Mouse (Mus musculus) CH12.LX (cell line): ENCODE data around the gene Adh6b. TPM values are rescaled to one million over a fixed set of nuclear protein-coding genes. Genes with fewer than 3 reads are reported as not detected.

ENCODE experiments used
- DNase-seq: peaks from one replicate; pipeline ENCODE4 v3.0.0-alpha.2; 2013; ENCODE audit errors: extremely low read depth
- H3K27ac ChIP-seq: 2 replicates; pipeline ENCODE4 v1.5.1; 2012; ENCODE audit warnings: low read depth, mild to moderate bottlenecking, control low read depth, moderate library complexity; ENCODE audit not compliant: insufficient read depth
- H3K27me3 ChIP-seq: replicated peaks from 2 replicates; pipeline ENCODE3; 2012; ENCODE audit warnings: inconsistent platforms
- H3K36me3 ChIP-seq, 2 experiments: replicated peaks in 1 of 2; 2 replicates each; pipeline versions ENCODE3 to v1.6.1; 2012; ENCODE audit warnings: inconsistent platforms in 1 of 2, low read length in 1 of 2, mild to moderate bottlenecking in 1 of 2, mixed read lengths in 1 of 2, moderate library complexity in 1 of 2; ENCODE audit not compliant: control insufficient read depth in 1 of 2, insufficient read depth in 1 of 2
- H3K4me1 ChIP-seq, 2 experiments: 2 replicates each; pipeline ENCODE4 v1.6.1; 2012; ENCODE audit warnings: inconsistent platforms in 1 of 2, moderate library complexity in 1 of 2; ENCODE audit not compliant: insufficient read depth in 2 of 2, control insufficient read depth in 1 of 2
- H3K4me2 ChIP-seq: 2 replicates; pipeline ENCODE4 v1.6.1; 2012; ENCODE audit warnings: low read depth, mild to moderate bottlenecking, control low read depth; ENCODE audit not compliant: poor library complexity, insufficient read depth, severe bottlenecking
- H3K4me3 ChIP-seq, 3 experiments: fragments of 150-350 bp in 1 of 3; sonication (generic) in 1 of 3; replicated peaks in 1 of 3; 2 replicates each; pipeline versions ENCODE3 to v1.5.1; 2011 to 2012; ENCODE audit warnings: low read depth in 2 of 3, low read length in 2 of 3, mild to moderate bottlenecking in 2 of 3, moderate library complexity in 2 of 3, control low read depth in 1 of 3, improper control_type of control experiment in 1 of 3, inconsistent platforms in 1 of 3, mixed read lengths in 1 of 3; ENCODE audit not compliant: poor library complexity in 1 of 3
- H3K79me2 ChIP-seq: replicated peaks from 2 replicates; pipeline ENCODE4 v1.6.1; 2012; ENCODE audit warnings: mild to moderate bottlenecking, moderate library complexity; ENCODE audit not compliant: control insufficient read depth, poor library complexity, insufficient read depth, severe bottlenecking; ENCODE audit errors: extremely low read depth
- H3K9ac ChIP-seq: 2 replicates; pipeline ENCODE4 v1.6.1; 2012; ENCODE audit warnings: low read depth, mild to moderate bottlenecking, control low read depth, moderate library complexity; ENCODE audit not compliant: insufficient read depth
- H3K9me3 ChIP-seq: replicated peaks from 2 replicates; pipeline ENCODE3; 2012; ENCODE audit warnings: low read length, inconsistent platforms, mixed read lengths
- CHD2 ChIP-seq: IDR thresholded peaks from 2 replicates; pipeline ENCODE4 v1.6.1; 2011; ENCODE audit warnings: low read length, improper control_type of control experiment
- ELF1 ChIP-seq: IDR thresholded peaks from 2 replicates; pipeline ENCODE4 v1.6.1; 2014; ENCODE audit warnings: low read depth, mild to moderate bottlenecking, inconsistent platforms, low read length, improper control_type of control experiment
- EP300 ChIP-seq: IDR thresholded peaks from 2 replicates; pipeline ENCODE4 v1.6.1; 2011; ENCODE audit warnings: low read length, improper control_type of control experiment
- ETS1 ChIP-seq: conservative IDR thresholded peaks from 2 replicates; pipeline ENCODE4 v1.6.1; 2012; ENCODE audit warnings: low read depth, mild to moderate bottlenecking, inconsistent platforms, low read length, improper control_type of control experiment, moderate library complexity
- HCFC1 ChIP-seq: IDR thresholded peaks from 2 replicates; pipeline ENCODE4 v1.6.1; 2012; ENCODE audit warnings: low read depth, mild to moderate bottlenecking, inconsistent platforms, low read length, improper control_type of control experiment
- IRF4 ChIP-seq: IDR thresholded peaks from 2 replicates; pipeline ENCODE4 v1.6.1; 2014; ENCODE audit warnings: low read depth, mild to moderate bottlenecking, inconsistent platforms, low read length, improper control_type of control experiment
- JUND ChIP-seq: conservative IDR thresholded peaks from 2 replicates; pipeline ENCODE4 v1.6.1; 2011; ENCODE audit warnings: low read depth, low read length, improper control_type of control experiment
- KAT2A ChIP-seq: IDR thresholded peaks from 2 replicates; pipeline ENCODE4 v1.6.1; 2012; ENCODE audit warnings: low read length, improper control_type of control experiment, inconsistent platforms; ENCODE audit not compliant: insufficient replicate concordance
- MAFK ChIP-seq: IDR thresholded peaks from 2 replicates; pipeline ENCODE4 v1.6.1; 2011; ENCODE audit warnings: low read length, improper control_type of control experiment; ENCODE audit not compliant: insufficient replicate concordance
- MAZ ChIP-seq: IDR thresholded peaks from 2 replicates; pipeline ENCODE4 v1.6.1; 2012; ENCODE audit warnings: low read depth, mild to moderate bottlenecking, inconsistent platforms, low read length, improper control_type of control experiment, moderate library complexity
- MYC ChIP-seq: IDR thresholded peaks from 2 replicates; pipeline ENCODE4 v1.6.1; 2011; ENCODE audit warnings: low read depth, mild to moderate bottlenecking, improper control_type of control experiment, low read length
- NELFE ChIP-seq: IDR thresholded peaks from 2 replicates; pipeline ENCODE4 v1.6.1; 2011; ENCODE audit warnings: low read depth, low read length, improper control_type of control experiment
- PAX5 ChIP-seq: IDR thresholded peaks from 2 replicates; pipeline ENCODE4 v1.6.1; 2012; ENCODE audit warnings: low read length, inconsistent platforms, mixed read lengths
- POLR2A ChIP-seq: IDR thresholded peaks from 2 replicates; pipeline ENCODE4 v1.6.1; 2011; ENCODE audit warnings: low read depth, mild to moderate bottlenecking, improper control_type of control experiment, low read length
- POLR2AphosphoS2 ChIP-seq: IDR thresholded peaks from 2 replicates; pipeline ENCODE4 v1.6.1; 2011; ENCODE audit warnings: low read depth, low read length, improper control_type of control experiment
- RAD21 ChIP-seq: IDR thresholded peaks from 2 replicates; pipeline ENCODE4 v1.6.1; 2011; ENCODE audit warnings: low read depth, mild to moderate bottlenecking, low read length, improper control_type of control experiment, moderate library complexity
- SIN3A ChIP-seq: IDR thresholded peaks from 2 replicates; pipeline ENCODE4 v1.6.1; 2012; ENCODE audit warnings: low read length, improper control_type of control experiment, inconsistent platforms
- UBTF ChIP-seq: IDR thresholded peaks from 2 replicates; pipeline ENCODE4 v1.6.1; 2012; ENCODE audit warnings: low read depth, mild to moderate bottlenecking, inconsistent platforms, low read length, improper control_type of control experiment, moderate library complexity
- USF1 ChIP-seq: IDR thresholded peaks from 2 replicates; pipeline ENCODE4 v1.6.1; 2014; ENCODE audit warnings: low read depth, mild to moderate bottlenecking, inconsistent platforms, low read length, improper control_type of control experiment
- USF2 ChIP-seq: conservative IDR thresholded peaks from 2 replicates; pipeline ENCODE4 v1.6.1; 2011; ENCODE audit warnings: low read depth, low read length, improper control_type of control experiment
- dilution Hi-C: fragments of 300-500 bp; cut with MboI; formaldehyde crosslinking; loops from 2 replicates; pipeline ENCODE4 v1.14.3; 2020; ENCODE audit warnings: low sequenced_read_pairs; ENCODE audit not compliant: extremely low pct_unique_long_range_greater_than_20kb, extremely low pct_ligation_motif_present
- in situ Hi-C: fragments of 300-500 bp; cut with MboI; formaldehyde crosslinking; loops from 3 replicates; pipeline ENCODE4 v1.14.3; 2019; ENCODE audit warnings: low sequenced_read_pairs, low pct_ligation_motif_present, low pct_unique_long_range_greater_than_20kb, mixed read lengths
- polyA plus RNA-seq: library from polyadenylated mRNA; unstranded; fragments of >175 nt; gene quantifications from 2 replicates; pipeline ENCODE4 v1.2.1, GENCODE M21; 2012; ENCODE audit warnings: low read depth; ENCODE audit not compliant: insufficient read length
- total RNA-seq, 2 experiments: library from RNA; depleted of rRNA; stranded (reverse); fragments of 300-350 nt in 1 of 2; fragments of >200 nt in 1 of 2; gene quantifications; 2 replicates each; pipeline ENCODE4 v1.2.3; 2012 to 2014

Adh6b gene
- total and polyA plus RNA-seq, 3 experiments: not detected

DNA sequence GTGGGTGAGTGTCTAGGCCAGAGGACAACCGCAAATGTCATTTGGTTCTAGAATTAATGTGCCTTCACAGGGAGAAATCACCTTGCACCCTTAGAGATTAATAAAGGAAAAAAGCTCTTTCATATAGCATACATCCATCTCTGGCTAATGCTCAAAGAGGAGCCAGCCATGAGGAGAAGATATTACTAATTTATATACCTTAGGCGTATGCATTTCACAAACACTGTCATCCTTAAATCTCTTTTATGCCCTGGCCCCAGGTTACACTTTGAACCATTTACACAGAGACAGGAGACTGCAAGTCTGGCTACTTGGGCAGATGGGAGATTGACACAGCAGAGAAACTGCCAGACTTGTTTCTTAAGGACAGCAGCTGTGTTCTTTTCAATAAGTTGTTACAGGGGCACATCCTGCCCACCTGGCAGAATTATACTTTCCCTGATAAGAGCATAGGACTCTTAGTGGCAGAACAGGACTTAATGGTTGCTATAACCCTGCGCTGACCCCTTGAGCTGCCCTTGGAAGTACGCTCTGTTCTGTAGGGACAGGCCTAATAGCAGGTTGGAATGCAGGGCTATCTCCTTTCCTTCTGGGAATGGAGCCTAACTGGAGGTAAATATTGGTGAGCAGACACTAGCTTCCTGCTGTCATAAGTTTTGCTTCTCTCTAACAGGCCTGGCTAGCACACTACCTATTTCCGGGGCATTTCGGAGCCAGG lies 37.6 kb upstream of the Adh6b start:
- H3K4me2 ChIP-seq: no peak overlapping the region
- dilution Hi-C loops (no loop called here), in situ Hi-C loops (no loop called here)
- no peaks in the 10 kb centered on the region for H3K27me3 ChIP-seq
- no peak overlapping the region for H3K9ac ChIP-seq
- peaks cover 1% of the 10 kb centered on the region for H3K9me3 ChIP-seq
- no peak for DNase-seq
- H3K79me2 ChIP-seq: no peaks in the 10 kb centered on the region
- H3K36me3 ChIP-seq: no peaks in the 10 kb centered on the region
- H3K4me3 ChIP-seq: no peak overlapping the region
- no peak overlapping the region for H3K27ac ChIP-seq
- peaks cover 0 to 7% of the 10 kb centered on the region in 2 experiments; a peak in 3 of 4 replicates for H3K4me1 ChIP-seq
- TF ChIP-seq USF2: no peak
- TF ChIP-seq PAX5: no peak
- TF ChIP-seq POLR2A: no peak
- no peak for TF ChIP-seq ELF1
- no peak for TF ChIP-seq POLR2AphosphoS2
- no peak for TF ChIP-seq USF1
- no peak for TF ChIP-seq MAFK
- no peak for TF ChIP-seq EP300
- no peak for TF ChIP-seq UBTF
- no peak for TF ChIP-seq KAT2A
- TF ChIP-seq JUND: no peak
- no peak for TF ChIP-seq CHD2
- no peak for TF ChIP-seq MAZ
- no peak for TF ChIP-seq HCFC1
- TF ChIP-seq SIN3A: no peak
- no peak for TF ChIP-seq RAD21
- no peak for TF ChIP-seq NELFE
- no peak for TF ChIP-seq MYC
- no peak for TF ChIP-seq ETS1

DNA sequence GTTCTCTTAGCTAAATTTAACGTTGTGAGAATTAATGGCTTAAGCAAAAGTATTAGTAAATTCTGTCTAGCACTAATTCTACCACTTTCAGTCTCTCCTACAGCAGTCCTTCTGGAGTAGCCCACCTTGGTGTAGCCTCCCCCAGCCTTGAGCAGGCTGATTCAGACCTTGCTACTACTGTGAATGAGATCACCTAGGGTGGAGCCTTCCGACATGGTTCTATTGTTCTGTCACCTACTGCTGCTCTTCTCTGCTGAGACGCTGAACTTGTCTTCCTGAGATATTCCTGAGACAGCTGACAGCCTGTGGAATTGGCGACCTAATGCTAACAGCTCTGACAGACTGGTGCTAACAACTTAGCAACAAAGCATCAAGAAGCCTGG lies 37.1 kb upstream of the Adh6b start:
- no peak overlapping the region for H3K27ac ChIP-seq
- H3K27me3 ChIP-seq: no peaks in the 10 kb centered on the region
- H3K36me3 ChIP-seq: no peaks in the 10 kb centered on the region
- H3K4me1 ChIP-seq: peaks cover 0 to 7% of the 10 kb centered on the region in 2 experiments; a peak in 3 of 4 replicates
- dilution Hi-C loops: no loop called here
- no peaks in the 10 kb centered on the region for H3K9me3 ChIP-seq
- no peak for DNase-seq
- TF ChIP-seq USF1 (no peak), IRF4 (no peak)
- H3K4me3 ChIP-seq: no peak overlapping the region
- in situ Hi-C loops: no loop called here
- no peak overlapping the region for H3K9ac ChIP-seq
- H3K4me2 ChIP-seq: no peak overlapping the region
- no peaks in the 10 kb centered on the region for H3K79me2 ChIP-seq
